13 mouse cellular contexts compared by ENCODE assay signal in genomic region chr13:41113940-41114339, GRCm38 (mm10). TPM values are rescaled to one million over a fixed set of nuclear protein-coding genes. Genes with fewer than 3 reads are reported as not detected.
DNase-seq lines count a peak whose midpoint lies in the region; ATAC-seq and TF ChIP-seq lines count a peak whose summit lies in the region.
"Had no signal": no experiment of that assay in that cellular context is flagged by ENCODE, and none has a peak within 500 bp of the region (broad histone marks: within the 10 kb centered on the region; RNA-seq: fewer than 3 reads in every experiment).

Gene Sycp2l (plus strand): TSS chr13:41114307.

- H3K4me3 ChIP-seq in heart, embryonic 15.5 days = no peak within 1 kb of the TSS
- no peak within 1 kb of the TSS for H3K4me3 ChIP-seq in hindbrain, embryonic 13.5 days
- H3K4me3 ChIP-seq in liver, embryonic 16.5 days (ENCODE audit: low read depth, low read length) = no peak within 1 kb of the TSS
- no peak within 1 kb of the TSS for H3K4me3 ChIP-seq in cerebellum, adult 2 months (replicated peaks; ENCODE audit: insufficient read depth, low read depth, low read length)

- peak within 1 kb of the TSS; percentile 50 for H3K4me2 ChIP-seq in heart, embryonic 15.5 days
- 0 out of 2 replicates have a peak within 1 kb of the TSS, but pooled peaks have one; percentile 15 for H3K4me2 ChIP-seq in hindbrain, embryonic 13.5 days
- peak within 1 kb of the TSS; percentile 25; the same call in 1 of the 2 replicates for H3K4me2 ChIP-seq in liver, embryonic 16.5 days (ENCODE audit: low read depth, low read length)

- no peak for TF ChIP-seq POLR2A in cerebellum, adult 2 months (IDR thresholded peaks at IDR 0.05; ENCODE audit: borderline replicate concordance, insufficient read depth, low read length)

- H3K9ac ChIP-seq in heart, embryonic 15.5 days = no peak within 1 kb of the TSS
- H3K9ac ChIP-seq in hindbrain, embryonic 13.5 days = no peak within 1 kb of the TSS
- no peak within 1 kb of the TSS for H3K9ac ChIP-seq in liver, embryonic 16.5 days (ENCODE audit: low read depth, low read length)
- H3K9ac ChIP-seq: liver, embryonic 14.5 days had no signal

- peaks cover 23% of the 10 kb centered on the region; the same call in 1 of the 2 replicates for H3K27me3 ChIP-seq in heart, embryonic 15.5 days
- peaks cover 28% of the 10 kb centered on the region for H3K27me3 ChIP-seq in hindbrain, embryonic 13.5 days
- peaks cover 5% of the 10 kb centered on the region for H3K27me3 ChIP-seq in liver, embryonic 16.5 days (ENCODE audit: control insufficient read depth, insufficient read depth, low read depth, low read length)
- H3K27me3 ChIP-seq in cerebellum, adult 2 months (ENCODE audit: control insufficient read depth, insufficient read depth, low read length) = no peaks in the 10 kb centered on the region

- H3K27ac ChIP-seq in heart, embryonic 15.5 days = no peak within 1 kb of the TSS
- H3K27ac ChIP-seq in hindbrain, embryonic 13.5 days = no peak within 1 kb of the TSS
- H3K27ac ChIP-seq in liver, embryonic 16.5 days (ENCODE audit: low read length) = no peak within 1 kb of the TSS
- no peak within 1 kb of the TSS for H3K27ac ChIP-seq in cerebellum, adult 2 months (ENCODE audit: insufficient read depth, low read length)
- H3K27ac ChIP-seq: liver, embryonic 14.5 days had no signal

- no peaks in the 10 kb centered on the region for H3K36me3 ChIP-seq in heart, embryonic 15.5 days
- no peaks in the 10 kb centered on the region for H3K36me3 ChIP-seq in hindbrain, embryonic 13.5 days
- H3K36me3 ChIP-seq in liver, embryonic 16.5 days (ENCODE audit: control insufficient read depth, insufficient read depth) = no peaks in the 10 kb centered on the region

- TF ChIP-seq CTCF in cerebellum, adult 2 months (IDR thresholded peaks at IDR 0.05; ENCODE audit: borderline replicate concordance, insufficient read depth, low read depth, low read length) = no peak

- no peaks in the 10 kb centered on the region for H3K4me1 ChIP-seq in heart, embryonic 15.5 days (replicated peaks)
- no peaks in the 10 kb centered on the region for H3K4me1 ChIP-seq in hindbrain, embryonic 13.5 days (replicated peaks)
- no peaks in the 10 kb centered on the region for H3K4me1 ChIP-seq in liver, embryonic 16.5 days (ENCODE audit: control insufficient read depth, low read depth, low read length)
- no peaks in the 10 kb centered on the region for H3K4me1 ChIP-seq in cerebellum, adult 2 months (ENCODE audit: control insufficient read depth, insufficient read depth, low read length)

- 30% methylated on average over 14 of the region's 14 CpGs for WGBS in heart, embryonic 15.5 days
- 38% methylated on average over 14 of the region's 14 CpGs for WGBS in hindbrain, embryonic 13.5 days
- 28% methylated on average over 14 of the region's 14 CpGs for WGBS in liver, embryonic 16.5 days (ENCODE audit: insufficient replicate concordance)
- WGBS in cerebellum, adult 2 months = 33% methylated on average over 14 of the region's 14 CpGs

- H3K9me3 ChIP-seq in heart, embryonic 15.5 days (replicated peaks) = no peaks in the 10 kb centered on the region
- H3K9me3 ChIP-seq in hindbrain, embryonic 13.5 days = no peaks in the 10 kb centered on the region
- no peaks in the 10 kb centered on the region for H3K9me3 ChIP-seq in liver, embryonic 16.5 days (replicated peaks; ENCODE audit: control insufficient read depth, low read length)

- no peak for DNase-seq in heart, adult 8-10 months (ENCODE audit: low spot score)
- peak; percentile 40 for DNase-seq in ES-CJ7 (ENCODE audit: low read depth, low spot score)
- DNase-seq in natural killer cell, adult 2 months (ENCODE audit: low spot score in 2 of 2) = no peak
- DNase-seq in adrenal gland, postnatal 25 days = no peak
- no peak for DNase-seq in cerebellum, adult 2 months

- no peak for ATAC-seq in heart, embryonic 15.5 days (replicated peaks; ENCODE audit: insufficient number of reproducible peaks, insufficient read depth, low FRiP score, low read depth)
- ATAC-seq in hindbrain, embryonic 13.5 days (ENCODE audit: low FRiP score) = no peak
- no peak for ATAC-seq in liver, embryonic 16.5 days (ENCODE audit: low read depth)
- ATAC-seq: CD4-positive, CD25-positive, alpha-beta regulatory T cell, adult 4 months had no signal

RNA-seq across cellular contexts. Expression of gene Sycp2l, which starts in this region (rescaled TPM):
- polyA plus RNA-seq in heart, embryonic 15.5 days (2015; fragmentation: Nextera tagmentation; extraction: Ambion mirVana) = not detected in 2 replicates
- total RNA-seq in heart, adult 8-10 months (2022) = not detected
- polyA plus RNA-seq in hindbrain, embryonic 13.5 days (2015; fragmentation: Nextera tagmentation; extraction: Ambion mirVana) = not detected in 2 replicates
- not detected in 2 replicates for polyA plus RNA-seq in liver, embryonic 16.5 days (2015; fragmentation: Nextera tagmentation; extraction: Ambion mirVana)
- not detected in 2 replicates for total RNA-seq in adrenal gland, postnatal 25 days (2021)
- polyA plus RNA-seq in cerebellum, adult 2 months (2012; rRNA removed) = 0.05 and 0.18 TPM in 2 replicates
- total RNA-seq: adrenal gland, adult 18-20 months; common myeloid progenitor, adult 5-6 weeks; gastrocnemius, postnatal 4 days had no signal
- polyA plus RNA-seq: CD4-positive, CD25-positive, alpha-beta regulatory T cell, adult 4 months; liver, embryonic 14.5 days had no signal
